Mouse (Mus musculus): ENCODE measurements around the gene Ppp2r1b.
"Not testable (repeated sequence)": the region's sequence is repeated elsewhere in the genome, so short reads cannot be mapped to it uniquely, and the experiment has no call there.

Gene Ppp2r1b

DNA sequence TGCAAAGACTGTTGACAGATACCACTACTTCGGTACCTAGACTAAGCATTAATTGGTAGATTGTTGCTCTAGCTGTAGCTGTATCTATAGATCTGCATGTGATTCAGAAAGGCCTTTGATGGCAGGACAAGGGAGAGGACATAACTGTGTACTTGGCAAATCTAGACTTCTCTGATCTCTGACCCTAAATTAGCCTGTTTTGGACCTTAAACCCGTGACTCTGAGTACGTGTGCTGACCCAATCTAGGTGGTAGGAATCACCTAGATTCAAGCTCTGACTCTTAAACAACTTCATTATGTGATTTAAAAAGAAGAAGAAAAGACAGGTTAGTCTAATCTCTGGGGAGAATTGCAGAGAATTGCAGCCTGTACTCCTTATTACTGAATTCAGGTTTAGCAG lies at the start of gene Ppp2r1b:
TSS of gene Ppp2r1b (plus strand) at position 221 of the 400 bp plus-strand sequence.
- DNase-seq (ENCODE audit: low read depth, low spot score): no peak

- no peak for DNase-seq (ENCODE audit: low read depth, low spot score)
Observed at GRCm38 (mm10) chr9:50796776-50797175, 48.3 kb upstream of the Ppp2r1b start.

- no peak for DNase-seq (ENCODE audit: low read depth, low spot score)
Observed at GRCm38 (mm10) chr9:50797641-50798040, 47.5 kb upstream of the Ppp2r1b start.

GRCm38 (mm10) chr9:50798368-50798767 lies 46.7 kb upstream of the Ppp2r1b start:
- DNase-seq (ENCODE audit: low read depth, low spot score): no peak

GRCm38 (mm10) chr9:50800985-50801384 lies 44.1 kb upstream of the Ppp2r1b start:
- no peak for DNase-seq (ENCODE audit: low read depth, low spot score)

DNA sequence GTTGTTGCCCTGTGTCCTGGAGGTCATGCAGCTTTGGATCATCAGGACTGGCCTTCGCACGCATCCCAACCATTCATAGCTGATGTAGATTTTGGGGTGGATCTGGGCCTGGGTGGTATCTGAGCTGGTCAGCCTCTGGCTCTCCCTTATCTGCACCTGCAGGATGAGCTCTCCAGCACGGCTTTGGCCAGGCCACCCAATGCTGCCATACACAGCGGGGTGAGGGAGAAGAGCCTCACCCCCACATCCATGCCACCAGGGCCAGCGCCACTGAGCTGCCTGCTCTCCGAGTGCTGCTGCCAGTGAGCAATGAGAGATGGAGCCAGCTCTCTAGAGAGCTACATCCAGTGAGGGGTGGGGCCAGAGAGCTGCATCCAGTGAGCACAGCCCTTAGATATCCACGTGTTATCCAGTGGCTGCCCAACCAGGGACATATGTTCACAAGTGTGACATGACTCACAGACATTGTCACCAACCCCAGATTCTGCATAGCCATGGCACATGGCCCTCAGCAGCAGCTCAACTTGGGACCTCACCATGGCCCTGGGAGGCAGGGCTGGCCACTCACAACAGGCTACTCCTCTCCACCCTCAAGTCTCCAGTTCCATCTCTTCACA lies 41.9 kb upstream of the Ppp2r1b start:
- no peak for DNase-seq (ENCODE audit: low read depth, low spot score)

- no peak for DNase-seq (ENCODE audit: low read depth, low spot score)
Observed at GRCm38 (mm10) chr9:50808471-50808870, 36.6 kb upstream of the Ppp2r1b start.

DNA sequence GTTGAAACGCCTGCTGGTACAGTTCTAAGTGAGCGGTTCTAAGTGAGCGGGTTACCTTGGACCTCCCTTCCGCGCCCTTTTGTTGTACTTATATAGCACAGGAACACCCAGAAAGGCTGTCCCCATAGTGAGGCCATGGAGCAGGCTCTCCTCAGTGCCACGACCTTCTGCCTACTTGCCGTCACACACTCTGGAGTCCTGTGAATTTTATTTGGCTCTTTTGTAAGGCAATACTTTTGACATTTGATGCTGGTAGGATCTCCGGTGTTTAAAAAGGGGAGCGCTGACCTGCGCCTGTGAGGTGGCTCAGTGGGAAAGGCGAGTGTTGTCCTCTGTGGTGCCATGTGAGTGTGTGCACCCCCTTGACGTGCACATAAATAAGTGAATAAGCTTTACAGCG lies 36.0 kb upstream of the Ppp2r1b start:
- DNase-seq (ENCODE audit: low read depth, low spot score): no peak

GRCm38 (mm10) chr9:50811187-50811586 lies 33.9 kb upstream of the Ppp2r1b start:
- DNase-seq (ENCODE audit: low read depth, low spot score): no peak

- DNase-seq (ENCODE audit: low read depth, low spot score): no peak
Observed at GRCm38 (mm10) chr9:50811746-50812145, 33.4 kb upstream of the Ppp2r1b start.

GRCm38 (mm10) chr9:50813796-50814195 lies 31.3 kb upstream of the Ppp2r1b start:
- DNase-seq (ENCODE audit: low read depth, low spot score): no peak

- DNase-seq (ENCODE audit: low read depth, low spot score): no peak
Observed at GRCm38 (mm10) chr9:50815666-50816065, 29.4 kb upstream of the Ppp2r1b start.

- DNase-seq (ENCODE audit: low read depth, low spot score): no peak
Observed at GRCm38 (mm10) chr9:50816512-50816911, 28.6 kb upstream of the Ppp2r1b start.

GRCm38 (mm10) chr9:50818050-50818449 lies 27.1 kb upstream of the Ppp2r1b start:
- no peak for DNase-seq (ENCODE audit: low read depth, low spot score)

- no peak for DNase-seq (ENCODE audit: low read depth, low spot score)
Observed at GRCm38 (mm10) chr9:50819716-50820115, 25.4 kb upstream of the Ppp2r1b start.

DNA sequence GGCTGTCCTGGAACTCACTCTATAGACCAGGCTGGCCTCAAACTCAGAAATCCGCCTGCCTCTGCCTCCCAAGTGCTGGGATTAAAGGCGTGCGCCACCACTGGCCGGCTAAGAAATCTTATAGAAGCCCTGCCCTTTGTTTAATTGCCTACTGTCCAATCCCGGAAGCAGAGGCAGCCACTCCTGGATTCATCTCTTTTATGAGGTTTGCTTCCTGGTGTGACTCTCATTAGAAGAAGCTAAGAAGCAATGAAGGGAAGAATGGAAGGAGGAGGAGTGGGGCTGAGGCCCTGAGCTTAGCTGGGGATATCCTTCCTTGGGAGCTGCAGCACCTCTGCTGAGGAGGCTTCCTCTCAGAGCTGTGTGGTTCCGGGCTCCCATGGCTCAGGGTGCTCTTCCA lies 23.4 kb upstream of the Ppp2r1b start:
- no peak for DNase-seq (ENCODE audit: low read depth, low spot score)

DNA sequence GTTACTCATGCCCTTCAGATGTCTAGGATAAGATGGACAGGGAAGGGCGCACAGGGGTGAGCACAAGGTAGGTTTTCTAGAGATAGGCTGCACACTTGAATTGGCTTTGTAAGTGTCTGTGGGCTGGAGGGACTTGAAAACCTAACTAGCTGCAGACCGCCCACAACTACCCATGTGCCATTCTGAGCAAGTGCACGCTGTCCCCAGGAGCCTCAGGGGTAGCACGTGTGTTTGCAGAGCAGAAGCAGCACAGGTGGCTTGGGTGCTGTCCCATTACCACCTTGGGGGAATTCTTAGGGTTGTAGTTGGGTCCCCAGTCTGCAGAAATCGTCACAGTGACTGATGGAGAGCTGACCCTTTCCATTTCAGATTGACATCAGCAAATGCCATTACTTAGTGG lies 22.9 kb upstream of the Ppp2r1b start:
- no peak for DNase-seq (ENCODE audit: low read depth, low spot score)

GRCm38 (mm10) chr9:50823779-50824453 lies 21.2 kb upstream of the Ppp2r1b start:
- DNase-seq (ENCODE audit: low read depth, low spot score): no peak

DNA sequence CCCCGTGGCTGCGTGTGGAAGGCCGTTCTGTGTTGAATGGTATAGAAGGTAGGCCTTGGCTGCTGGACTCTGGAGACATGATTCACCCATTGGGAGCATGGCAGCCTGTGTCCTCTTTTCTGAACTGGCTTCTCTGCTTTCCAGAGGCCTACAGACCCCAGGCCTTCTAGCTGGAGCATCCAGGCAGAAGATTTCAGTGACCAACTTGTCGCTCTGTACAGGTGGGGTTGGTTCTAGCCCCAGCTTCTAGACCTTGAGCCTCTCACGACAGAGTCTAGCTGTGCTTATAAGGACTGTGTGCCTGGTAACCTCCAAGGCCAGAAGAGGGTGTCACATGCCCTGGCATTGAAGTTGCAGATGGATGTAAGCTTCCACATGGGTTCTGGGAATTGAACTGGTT lies 13.6 kb upstream of the Ppp2r1b start:
- DNase-seq (ENCODE audit: low read depth, low spot score): no peak

DNA sequence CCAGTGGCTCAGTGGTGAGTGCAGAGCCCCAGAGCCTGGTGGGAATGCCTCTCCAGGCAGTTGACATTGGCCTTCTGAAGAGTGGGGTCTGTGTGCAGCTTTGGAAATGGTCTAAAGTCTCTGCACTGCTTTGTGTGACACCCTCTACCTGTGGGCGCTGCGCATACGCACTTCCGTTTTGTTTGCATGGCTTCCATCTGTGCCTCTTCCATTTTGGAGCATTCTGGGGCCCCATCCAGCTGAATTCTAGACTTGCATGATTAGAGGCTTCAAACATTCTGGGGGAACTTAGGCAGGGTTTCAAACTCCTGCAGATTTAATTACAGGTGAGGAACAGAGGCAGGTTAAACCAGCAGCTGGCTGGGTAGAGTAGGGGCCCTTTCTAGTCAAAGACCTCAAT lies 12.9 kb upstream of the Ppp2r1b start:
- no peak for DNase-seq (ENCODE audit: low read depth, low spot score)

GRCm38 (mm10) chr9:50832582-50832981 lies 12.5 kb upstream of the Ppp2r1b start:
- not testable (repeated sequence) for DNase-seq (ENCODE audit: low read depth, low spot score)

- no peak for DNase-seq (ENCODE audit: low read depth, low spot score)
Observed at GRCm38 (mm10) chr9:50833786-50834185, 11.3 kb upstream of the Ppp2r1b start.

DNA sequence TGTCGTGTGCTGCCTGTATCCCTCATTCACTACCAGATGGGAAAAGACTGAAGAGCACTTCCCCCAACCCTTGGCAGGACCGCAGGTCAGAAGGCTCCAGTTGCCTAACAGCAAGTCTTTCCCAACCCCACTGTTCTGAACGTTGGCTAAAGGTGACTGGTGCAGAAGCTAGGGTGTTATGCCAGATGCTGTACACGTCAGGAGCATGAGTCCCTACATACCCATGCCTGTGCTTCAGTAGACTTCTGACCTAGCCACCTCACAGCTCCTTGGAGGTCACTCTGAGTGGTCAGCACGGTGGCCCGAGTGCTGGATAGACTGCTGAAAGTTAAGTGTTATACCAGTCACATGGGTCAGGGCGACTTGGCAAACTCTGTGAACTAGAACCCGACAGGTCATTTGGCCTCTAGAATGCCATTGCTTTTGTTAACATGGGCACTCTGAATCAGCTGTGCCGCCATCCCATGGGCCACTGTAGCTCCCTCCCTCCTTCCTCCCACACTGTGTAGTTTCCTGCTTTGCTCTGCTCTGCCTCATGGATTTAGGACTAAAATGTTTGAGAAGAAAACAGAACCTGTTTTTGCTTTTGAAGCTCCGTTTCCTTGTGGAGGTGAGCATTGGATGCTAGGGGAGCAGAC lies 9.9 kb upstream of the Ppp2r1b start:
- no peak for DNase-seq (ENCODE audit: low read depth, low spot score)

Measured in retina, adult 2 months (tissue).